Mouse (Mus musculus) forebrain, embryonic 11.5 days (tissue): ENCODE measurements at regions not wholly inside any gene's neighbourhood (a gene's known extent, or its start where the extent isn't known, plus 50 kb on each side); places are given as distances from the start of the nearest gene placed in this dataset.

ENCODE experiments used
- ATAC-seq: fragments of 200-750 bp; cut with Nextera tagmentation; replicated peaks from 2 replicates; pipeline ENCODE4 v1.8.0; 2017; ENCODE audit warnings: moderate TSS enrichment; ENCODE audit not compliant: low FRiP score
- DNase-seq: peaks from one replicate; pipeline ENCODE4 v3.0.0-alpha.2; 2017; ENCODE audit warnings: low spot score
- H3K27ac ChIP-seq: fragments of 300-500 bp; sonication (generic); 2 replicates; pipeline ENCODE4 v1.5.1; 2014; ENCODE audit warnings: low read depth, low read length
- H3K27me3 ChIP-seq: fragments of 300-500 bp; sonication (generic); 2 replicates; pipeline ENCODE4 v1.6.1; 2014; ENCODE audit warnings: mild to moderate bottlenecking, low read length, mixed read lengths; ENCODE audit not compliant: control insufficient read depth, insufficient read depth
- H3K36me3 ChIP-seq: fragments of 300-500 bp; sonication (generic); 2 replicates; pipeline ENCODE4 v1.6.1; 2014; ENCODE audit warnings: mild to moderate bottlenecking, low read length, moderate library complexity, mixed read lengths; ENCODE audit not compliant: control insufficient read depth, insufficient read depth
- H3K4me1 ChIP-seq: fragments of 300-500 bp; sonication (generic); replicated peaks from 2 replicates; pipeline ENCODE4 v1.6.1; 2014; ENCODE audit warnings: low read length, mixed read lengths; ENCODE audit not compliant: control insufficient read depth, insufficient read depth
- H3K4me2 ChIP-seq: fragments of 300-500 bp; sonication (generic); 2 replicates; pipeline ENCODE4 v1.6.1; 2014; ENCODE audit warnings: low read depth, mild to moderate bottlenecking, low read length, moderate library complexity, mixed read lengths; ENCODE audit not compliant: severe bottlenecking
- H3K4me3 ChIP-seq: fragments of 300-500 bp; sonication (generic); 2 replicates; pipeline ENCODE4 v1.5.1; 2014; ENCODE audit warnings: low read depth, low read length
- H3K9ac ChIP-seq: fragments of 300-500 bp; sonication (generic); 2 replicates; pipeline ENCODE4 v1.6.1; 2014; ENCODE audit warnings: low read length
- H3K9me3 ChIP-seq: fragments of 300-500 bp; sonication (generic); 2 replicates; pipeline ENCODE4 v1.6.1; 2016; ENCODE audit warnings: low read length, mixed read lengths; ENCODE audit not compliant: control insufficient read depth
- WGBS: fragments of 180-500 bp; shearing (Covaris S2); extraction: QIAGEN DNeasy Blood & Tissue Kit; methylation state at CpG from one replicate; pipeline ENCODE4 v1.1.7; 2014; 5-methylcytosine and 5-hydroxymethylcytosine counted together

DNA sequence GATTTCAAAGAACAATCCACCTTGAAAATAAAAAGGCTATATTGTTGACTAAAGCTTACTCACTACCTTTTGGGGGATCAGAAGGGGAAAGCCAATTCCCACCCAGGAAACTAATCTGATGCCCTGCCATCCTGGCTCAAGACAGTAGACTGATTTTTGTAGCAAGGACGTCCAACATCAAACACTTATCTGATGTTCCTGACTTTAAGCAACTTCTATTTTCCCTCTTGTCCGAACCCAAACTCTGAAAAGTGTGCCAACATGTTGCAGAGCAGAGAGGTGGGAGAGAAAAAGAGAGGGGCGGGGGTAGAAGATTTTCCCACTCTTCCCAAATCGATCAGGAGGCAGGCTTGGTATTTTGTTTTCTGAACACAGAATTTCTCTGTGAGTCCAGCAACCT lies 201.0 kb downstream of the Nr2f2 start:
- peak overlapping the region; percentile 75 for H3K27ac ChIP-seq
- peaks cover 66% of the 10 kb centered on the region for H3K27me3 ChIP-seq
- peaks cover 8% of the 10 kb centered on the region; the same call in 1 of the 2 replicates for H3K4me1 ChIP-seq
- H3K9me3 ChIP-seq, result no peaks in the 10 kb centered on the region
- ATAC-seq (no peak), DNase-seq (no peak)
- H3K4me3 ChIP-seq, result no peak overlapping the region
- 23% methylated on average over 4 of the region's 4 CpGs for WGBS
- H3K9ac ChIP-seq, result no peak overlapping the region
- H3K36me3 ChIP-seq, result no peaks in the 10 kb centered on the region
- H3K4me2 ChIP-seq, result no peak overlapping the region

DNA sequence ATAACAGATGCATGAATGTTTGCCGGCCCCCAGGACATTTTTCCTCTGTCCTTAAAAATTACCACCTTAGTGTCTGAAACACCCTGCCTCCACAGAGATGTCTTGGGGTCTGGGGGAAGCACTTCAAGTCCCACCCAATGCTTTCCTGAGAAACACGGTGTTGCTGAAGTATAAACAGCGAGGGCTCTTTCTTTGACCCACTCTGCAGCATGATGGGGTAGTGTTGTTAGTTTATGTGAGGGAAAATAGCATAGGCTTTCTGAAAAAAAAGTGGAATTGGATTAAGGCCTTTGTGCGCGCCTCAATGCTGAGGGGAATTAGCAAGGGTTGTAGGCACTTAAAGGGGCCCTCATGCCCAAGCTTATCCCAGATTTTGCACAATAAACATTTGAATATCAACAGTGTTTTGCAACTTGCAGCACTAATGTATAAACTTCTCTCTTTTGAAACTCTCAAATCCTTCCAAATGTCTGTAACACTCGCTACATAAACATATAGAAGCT lies 201.8 kb downstream of the Nr2f2 start:
- no peaks in the 10 kb centered on the region for H3K9me3 ChIP-seq
- no peak overlapping the region for H3K9ac ChIP-seq
- H3K36me3 ChIP-seq, result no peaks in the 10 kb centered on the region
- H3K4me3 ChIP-seq, result no peak overlapping the region
- DNase-seq (no peak), ATAC-seq (peak; percentile 43; the same call in 1 of the 2 replicates)
- peaks cover 8% of the 10 kb centered on the region; the same call in 1 of the 2 replicates for H3K4me1 ChIP-seq
- H3K4me2 ChIP-seq, result no peak overlapping the region
- peak overlapping the region; percentile 42; the same call in 1 of the 2 replicates for H3K27ac ChIP-seq
- peaks cover 66% of the 10 kb centered on the region for H3K27me3 ChIP-seq
- WGBS, result 11% methylated on average over 6 of the region's 6 CpGs

DNA sequence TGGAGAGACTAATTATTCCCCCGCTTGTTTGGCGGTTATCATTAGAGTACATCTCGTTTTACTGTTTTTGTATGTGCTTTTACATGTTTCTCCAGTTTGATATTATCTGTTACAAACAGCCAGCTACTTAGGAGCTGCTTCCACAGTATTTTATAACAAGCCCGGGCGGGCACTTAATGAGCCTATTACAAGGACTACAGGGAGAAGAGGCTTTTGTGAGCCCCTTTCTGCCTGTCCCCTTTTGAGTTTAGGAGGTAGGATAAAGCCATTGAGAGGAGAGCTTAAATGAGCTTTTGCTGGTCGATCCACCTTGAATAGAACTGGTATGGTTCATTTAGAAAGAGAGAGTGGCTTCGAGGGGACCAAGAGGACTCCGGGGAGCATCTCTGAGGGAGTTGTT lies 208.0 kb downstream of the Nr2f2 start:
- H3K4me3 ChIP-seq, result no peak overlapping the region
- no peak overlapping the region; the same call in 1 of the 2 replicates for H3K27ac ChIP-seq
- H3K36me3 ChIP-seq, result no peaks in the 10 kb centered on the region
- peak; percentile 53; the same call in 1 of the 2 replicates for ATAC-seq
- no peak overlapping the region for H3K9ac ChIP-seq
- no peak for DNase-seq
- no peaks in the 10 kb centered on the region for H3K4me1 ChIP-seq
- peaks cover 63% of the 10 kb centered on the region for H3K27me3 ChIP-seq
- no peak overlapping the region for H3K4me2 ChIP-seq
- no peaks in the 10 kb centered on the region for H3K9me3 ChIP-seq
- WGBS, result 18% methylated on average over 8 of the region's 8 CpGs

DNA sequence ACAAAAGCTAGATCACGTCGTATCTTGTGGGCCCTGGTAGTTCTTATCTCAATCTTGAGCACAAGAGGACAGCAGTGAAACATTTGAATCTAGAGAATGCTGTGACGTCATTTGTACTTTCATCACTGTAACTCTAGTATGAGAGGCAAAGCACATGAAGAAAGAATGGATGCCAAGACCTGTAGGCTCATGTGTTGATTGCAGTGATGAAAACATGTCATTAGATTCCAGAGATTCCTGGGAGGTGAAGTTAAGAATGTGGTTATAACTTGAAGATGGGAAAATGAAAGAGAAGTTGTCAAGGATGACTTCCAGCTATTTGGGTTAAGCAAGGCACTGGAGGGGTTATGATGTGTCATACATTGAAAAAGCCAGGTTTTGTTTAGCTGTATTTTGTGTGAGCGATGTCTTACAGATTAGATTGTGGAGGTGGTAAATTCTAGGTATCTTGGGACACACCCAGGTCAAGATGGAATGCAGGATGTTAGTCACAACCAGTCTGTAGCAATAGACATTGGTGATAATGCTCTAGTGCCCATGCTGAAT lies 221.7 kb downstream of the Nr2f2 start:
- no peaks in the 10 kb centered on the region for H3K4me1 ChIP-seq
- DNase-seq (no peak), ATAC-seq (no peak)
- no peaks in the 10 kb centered on the region for H3K27me3 ChIP-seq
- H3K9ac ChIP-seq, result no peak overlapping the region
- 91% methylated on average over 4 of the region's 4 CpGs for WGBS
- H3K4me3 ChIP-seq, result no peak overlapping the region
- no peak overlapping the region for H3K4me2 ChIP-seq
- no peaks in the 10 kb centered on the region for H3K36me3 ChIP-seq
- H3K9me3 ChIP-seq, result no peaks in the 10 kb centered on the region
- H3K27ac ChIP-seq, result no peak overlapping the region

DNA sequence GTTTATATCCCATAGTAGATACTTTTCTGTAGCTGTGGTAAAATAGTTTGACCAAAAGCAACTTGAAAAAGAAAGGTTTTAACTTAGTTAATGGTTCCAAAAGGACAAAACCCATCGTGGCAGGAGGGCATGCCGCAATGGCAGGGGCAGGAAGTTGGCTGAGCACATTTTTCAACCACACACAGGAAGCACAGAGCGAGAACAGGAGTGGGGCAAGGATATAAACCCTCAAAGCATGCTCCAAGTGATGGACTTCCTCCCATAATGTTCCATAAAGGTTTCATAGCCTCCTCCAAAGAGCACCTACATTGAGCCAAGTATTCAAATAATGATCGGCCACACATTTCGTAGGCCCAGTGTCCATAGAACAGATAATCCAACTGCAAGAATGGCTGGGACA lies 229.7 kb downstream of the Nr2f2 start:
- Histone ChIP-seq H3K9ac (no peak overlapping the region), H3K27me3 (no peaks in the 10 kb centered on the region), H3K9me3 (no peaks in the 10 kb centered on the region), H3K4me2 (no peak overlapping the region), H3K36me3 (no peaks in the 10 kb centered on the region), H3K4me1 (no peaks in the 10 kb centered on the region), H3K27ac (no peak overlapping the region), H3K4me3 (no peak overlapping the region)
- WGBS, result 90% methylated on average over 5 of the region's 5 CpGs
- no peak for DNase-seq
- ATAC-seq, result no peak

DNA sequence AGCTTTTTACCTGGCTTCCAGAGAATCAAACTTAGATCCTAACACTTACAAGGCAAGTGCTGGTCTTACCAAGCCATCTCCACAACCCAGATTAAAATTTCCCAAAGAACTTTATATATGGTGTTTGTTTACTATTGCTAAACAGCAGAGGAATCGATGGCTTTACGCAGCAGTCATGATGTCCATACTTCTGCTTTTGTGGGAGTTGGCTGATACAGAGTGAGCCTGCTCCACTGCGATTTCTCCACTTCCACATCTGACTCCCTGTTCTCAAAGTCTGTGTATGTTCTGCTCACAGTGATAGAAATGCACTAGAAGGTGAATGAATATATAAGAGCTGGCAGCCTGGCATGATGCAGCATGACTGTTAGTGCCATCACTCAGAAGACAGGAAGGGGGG lies 231.1 kb downstream of the Nr2f2 start:
- no peak for DNase-seq
- H3K36me3 ChIP-seq, result no peaks in the 10 kb centered on the region
- 97% methylated on average over 3 of the region's 3 CpGs for WGBS
- no peak for ATAC-seq
- H3K9me3 ChIP-seq, result no peaks in the 10 kb centered on the region
- no peak overlapping the region for H3K4me3 ChIP-seq
- H3K27me3 ChIP-seq, result no peaks in the 10 kb centered on the region
- no peak overlapping the region for H3K4me2 ChIP-seq
- H3K27ac ChIP-seq, result no peak overlapping the region
- no peak overlapping the region for H3K9ac ChIP-seq
- H3K4me1 ChIP-seq, result no peaks in the 10 kb centered on the region; the same call in 1 of the 2 replicates

DNA sequence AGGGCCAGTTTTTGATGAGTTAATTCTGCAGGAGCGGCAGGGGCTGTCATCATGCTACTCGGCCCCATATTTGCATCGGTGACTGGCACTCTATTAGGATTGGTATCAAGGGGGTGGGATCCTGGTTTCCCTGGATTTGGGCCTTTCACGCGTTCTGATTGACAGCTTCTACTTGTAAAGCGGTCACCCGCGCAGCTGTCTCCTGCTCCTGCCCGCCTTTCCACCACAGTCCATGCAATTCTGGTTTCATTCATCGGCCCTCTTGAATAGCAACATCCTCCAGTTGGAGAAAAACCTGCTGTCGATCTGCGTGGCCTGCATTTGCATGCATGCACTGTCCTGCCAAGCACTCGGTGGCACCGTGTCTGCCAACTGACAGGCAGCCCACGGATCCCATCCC lies 236.6 kb downstream of the Nr2f2 start:
- H3K36me3 ChIP-seq, result no peaks in the 10 kb centered on the region
- peak; percentile 92 for ATAC-seq
- H3K9ac ChIP-seq, result no peak overlapping the region
- DNase-seq, result peak; percentile 63
- peaks cover 2% of the 10 kb centered on the region; the same call in 1 of the 2 replicates for H3K4me1 ChIP-seq
- H3K4me3 ChIP-seq, result no peak overlapping the region
- no peaks in the 10 kb centered on the region for H3K9me3 ChIP-seq
- H3K27me3 ChIP-seq, result peaks cover 2% of the 10 kb centered on the region; the same call in 1 of the 2 replicates
- H3K27ac ChIP-seq, result peak overlapping the region; percentile 39; the same call in 1 of the 2 replicates
- 28% methylated on average over 15 of the region's 15 CpGs for WGBS
- H3K4me2 ChIP-seq, result no peak overlapping the region

DNA sequence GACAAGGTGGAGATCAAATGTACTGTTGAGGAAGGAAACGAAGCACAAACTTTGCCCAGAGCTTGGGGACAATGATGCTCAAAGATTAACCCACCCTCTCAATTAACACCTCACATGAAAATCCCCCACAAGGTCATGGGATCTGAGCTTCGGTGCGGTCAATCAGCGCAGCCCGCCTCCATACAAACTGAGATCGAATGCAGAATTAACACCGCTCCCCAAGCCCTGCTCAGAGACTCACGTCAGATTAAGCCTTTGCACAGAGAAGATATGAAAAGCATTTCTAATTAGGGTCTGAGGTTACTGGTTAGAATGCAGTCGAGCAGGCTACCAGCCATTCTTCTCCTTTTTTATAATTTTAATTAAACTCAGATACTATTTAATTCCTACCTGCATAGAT lies 243.7 kb downstream of the Nr2f2 start:
- H3K4me1 ChIP-seq, result peaks cover 11% of the 10 kb centered on the region; the same call in 1 of the 2 replicates
- H3K4me3 ChIP-seq, result no peak overlapping the region
- H3K4me2 ChIP-seq, result no peak overlapping the region
- H3K27me3 ChIP-seq, result peaks cover 13% of the 10 kb centered on the region
- 26% methylated on average over 9 of the region's 9 CpGs for WGBS
- ATAC-seq (peak; percentile 43; the same call in 1 of the 2 replicates), DNase-seq (no peak)
- H3K9ac ChIP-seq, result no peak overlapping the region
- H3K36me3 ChIP-seq, result no peaks in the 10 kb centered on the region
- H3K27ac ChIP-seq, result peak overlapping the region; percentile 13; the same call in 1 of the 2 replicates
- no peaks in the 10 kb centered on the region for H3K9me3 ChIP-seq

DNA sequence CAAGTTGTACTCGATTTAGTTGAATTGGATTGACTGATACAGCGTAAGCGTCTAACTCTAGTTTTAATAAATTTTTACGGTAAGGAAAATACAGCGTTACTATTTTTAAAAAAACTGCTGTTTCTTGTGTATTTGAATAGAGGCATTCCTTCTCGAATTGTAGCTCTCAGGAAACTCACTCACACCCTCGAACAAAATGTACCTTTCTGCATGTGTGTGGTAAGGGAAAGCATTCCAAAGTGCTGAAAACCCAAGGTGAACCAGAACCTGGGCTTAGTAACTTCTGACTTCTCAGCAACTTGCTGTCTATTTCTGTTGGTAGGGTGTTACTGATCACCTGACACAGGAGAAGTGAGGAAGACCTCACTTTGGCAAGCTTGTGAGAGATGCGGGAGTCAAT lies 247.0 kb downstream of the Nr2f2 start:
- Histone ChIP-seq H3K4me3 (no peak overlapping the region), H3K4me1 (peaks cover 13% of the 10 kb centered on the region; the same call in 1 of the 2 replicates), H3K9ac (no peak overlapping the region), H3K27ac (peak overlapping the region; percentile 27; the same call in 1 of the 2 replicates), H3K27me3 (peaks cover 23% of the 10 kb centered on the region), H3K4me2 (no peak overlapping the region), H3K9me3 (no peaks in the 10 kb centered on the region), H3K36me3 (no peaks in the 10 kb centered on the region)
- DNase-seq, result no peak
- ATAC-seq, result no peak
- WGBS, result 64% methylated on average over 8 of the region's 8 CpGs
